Mouse (Mus musculus) erythroblast, embryonic 14.5 days (primary cell): ENCODE results near the gene Vdac1. TPM values are rescaled to one million over a fixed set of nuclear protein-coding genes. Genes with fewer than 3 reads are reported as not detected.

Experiments used
- H3K27me3 ChIP-seq: 2 replicates; pipeline ENCODE4 v1.6.1; 2012; ENCODE audit warnings: inconsistent platforms; ENCODE audit not compliant: control insufficient read depth
- H3K36me3 ChIP-seq: 2 replicates; pipeline ENCODE4 v1.6.1; 2012; ENCODE audit warnings: mild to moderate bottlenecking, inconsistent platforms; ENCODE audit not compliant: control insufficient read depth
- H3K4me1 ChIP-seq: 2 replicates; pipeline ENCODE4 v1.6.1; 2012; ENCODE audit warnings: inconsistent platforms; ENCODE audit not compliant: control insufficient read depth
- H3K4me3 ChIP-seq: replicated peaks from 2 replicates; pipeline ENCODE3; 2012; ENCODE audit warnings: moderate library complexity, mild to moderate bottlenecking, inconsistent platforms
- H3K9me3 ChIP-seq: 2 replicates; pipeline ENCODE4 v1.6.1; 2012; ENCODE audit warnings: low read length, inconsistent platforms, mixed read lengths; ENCODE audit not compliant: control insufficient read depth
- GATA1 ChIP-seq: IDR thresholded peaks from 2 replicates; pipeline ENCODE4 v1.6.1; 2012; ENCODE audit warnings: low read length, inconsistent platforms, mixed read lengths
- TAL1 ChIP-seq: IDR thresholded peaks from 3 replicates; pipeline ENCODE4 v1.6.1; 2012; ENCODE audit warnings: low read length, inconsistent platforms, mixed read lengths
- polyA plus RNA-seq: library from polyadenylated mRNA; stranded (reverse); fragments of >175 nt; gene quantifications from 2 replicates; pipeline ENCODE4 v1.2.3, GENCODE M21; 2012

Vdac1 gene
- polyA plus RNA-seq, 1 experiment, result 1.0 TPM

- no peaks in the 10 kb centered on the region for H3K4me1 ChIP-seq
Measured at GRCm38 (mm10) chr11:52332421-52333118, 28.1 kb upstream of the Vdac1 start.

GRCm38 (mm10) chr11:52333616-52334015 lies 27.0 kb upstream of the Vdac1 start:
- Histone ChIP-seq H3K27me3 (no peaks in the 10 kb centered on the region; the same call in 1 of the 2 replicates), H3K4me1 (no peaks in the 10 kb centered on the region), H3K9me3 (peaks cover 4% of the 10 kb centered on the region), H3K4me3 (no peak overlapping the region), H3K36me3 (no peaks in the 10 kb centered on the region)
- TF ChIP-seq TAL1 (no peak), GATA1 (no peak)

More at GRCm38 (mm10) chr11:52332421-52333118, 28.1 kb upstream of the Vdac1 start:
- H3K36me3 ChIP-seq, result no peaks in the 10 kb centered on the region
- H3K27me3 ChIP-seq, result no peaks in the 10 kb centered on the region
- peaks cover 4% of the 10 kb centered on the region for H3K9me3 ChIP-seq
- TF ChIP-seq GATA1, result no peak
- TF ChIP-seq TAL1, result no peak
- H3K4me3 ChIP-seq, result no peak overlapping the region

- no peaks in the 10 kb centered on the region for H3K36me3 ChIP-seq
- TF ChIP-seq GATA1, result no peak
- no peak for TF ChIP-seq TAL1
Measured at GRCm38 (mm10) chr11:52335263-52335662, 25.4 kb upstream of the Vdac1 start.

GRCm38 (mm10) chr11:52335924-52336323 lies 24.7 kb upstream of the Vdac1 start:
- no peaks in the 10 kb centered on the region; the same call in 1 of the 2 replicates for H3K27me3 ChIP-seq
- H3K4me3 ChIP-seq, result no peak overlapping the region

More at GRCm38 (mm10) chr11:52335263-52335662, 25.4 kb upstream of the Vdac1 start:
- Histone ChIP-seq H3K4me1 (no peaks in the 10 kb centered on the region), H3K4me3 (no peak overlapping the region), H3K27me3 (no peaks in the 10 kb centered on the region; the same call in 1 of the 2 replicates), H3K9me3 (peaks cover 4% of the 10 kb centered on the region)

GRCm38 (mm10) chr11:52337651-52338295 lies 22.9 kb upstream of the Vdac1 start:
- TF ChIP-seq TAL1 (no peak), GATA1 (no peak)

More at GRCm38 (mm10) chr11:52335924-52336323, 24.7 kb upstream of the Vdac1 start:
- TF ChIP-seq GATA1 (no peak), TAL1 (no peak)
- Histone ChIP-seq H3K36me3 (no peaks in the 10 kb centered on the region), H3K4me1 (no peaks in the 10 kb centered on the region), H3K9me3 (peaks cover 4% of the 10 kb centered on the region)

GRCm38 (mm10) chr11:52338351-52338750 lies 22.3 kb upstream of the Vdac1 start:
- TF ChIP-seq GATA1 (no peak), TAL1 (no peak)
- Histone ChIP-seq H3K9me3 (peaks cover 4% of the 10 kb centered on the region), H3K27me3 (no peaks in the 10 kb centered on the region; the same call in 1 of the 2 replicates), H3K36me3 (no peaks in the 10 kb centered on the region), H3K4me3 (no peak overlapping the region), H3K4me1 (no peaks in the 10 kb centered on the region)

More at GRCm38 (mm10) chr11:52337651-52338295, 22.9 kb upstream of the Vdac1 start:
- Histone ChIP-seq H3K36me3 (no peaks in the 10 kb centered on the region), H3K9me3 (peaks cover 4% of the 10 kb centered on the region), H3K4me3 (no peak overlapping the region), H3K27me3 (no peaks in the 10 kb centered on the region; the same call in 1 of the 2 replicates), H3K4me1 (no peaks in the 10 kb centered on the region)

GRCm38 (mm10) chr11:52339098-52339497 lies 21.6 kb upstream of the Vdac1 start:
- Histone ChIP-seq H3K36me3 (no peaks in the 10 kb centered on the region), H3K9me3 (peaks cover 4% of the 10 kb centered on the region), H3K27me3 (no peaks in the 10 kb centered on the region; the same call in 1 of the 2 replicates), H3K4me3 (no peak overlapping the region), H3K4me1 (no peaks in the 10 kb centered on the region)
- no peak for TF ChIP-seq GATA1
- no peak for TF ChIP-seq TAL1

- Histone ChIP-seq H3K9me3 (peaks cover 4% of the 10 kb centered on the region), H3K27me3 (no peaks in the 10 kb centered on the region; the same call in 1 of the 2 replicates), H3K4me1 (no peaks in the 10 kb centered on the region), H3K4me3 (no peak overlapping the region), H3K36me3 (no peaks in the 10 kb centered on the region)
- TF ChIP-seq GATA1 (no peak), TAL1 (no peak)
Measured at GRCm38 (mm10) chr11:52339512-52339911, 21.1 kb upstream of the Vdac1 start.

GRCm38 (mm10) chr11:52340123-52340864 lies 20.4 kb upstream of the Vdac1 start:
- Histone ChIP-seq H3K4me3 (no peak overlapping the region), H3K27me3 (no peaks in the 10 kb centered on the region; the same call in 1 of the 2 replicates), H3K4me1 (peaks cover 7% of the 10 kb centered on the region), H3K9me3 (peaks cover 2% of the 10 kb centered on the region), H3K36me3 (no peaks in the 10 kb centered on the region)
- no peak for TF ChIP-seq GATA1
